Mouse (Mus musculus) hindbrain, embryonic 16.5 days (tissue): ENCODE data around the gene Mpped2. TPM values are rescaled to one million over a fixed set of nuclear protein-coding genes. Genes with fewer than 3 reads are reported as not detected.
A peak's percentile ranks its signal among the peaks of the same experiment; 100 is the strongest.

Experiments used
- ATAC-seq: fragments of 200-750 bp; cut with Nextera tagmentation; 2 replicates; pipeline ENCODE4 v1.8.0; 2017; ENCODE audit warnings: moderate TSS enrichment, moderate library complexity
- H3K27ac ChIP-seq: fragments of 300-500 bp; sonication (generic); 2 replicates; pipeline ENCODE4 v1.5.1; 2014; ENCODE audit warnings: low read depth, mild to moderate bottlenecking, control low read depth, low read length, moderate library complexity
- H3K27me3 ChIP-seq: fragments of 300-500 bp; sonication (generic); replicated peaks from 2 replicates; pipeline ENCODE4 v1.6.1; 2014; ENCODE audit warnings: low read length; ENCODE audit not compliant: control insufficient read depth, insufficient read depth
- H3K36me3 ChIP-seq: fragments of 300-500 bp; sonication (generic); 2 replicates; pipeline ENCODE4 v1.6.1; 2014; ENCODE audit warnings: mild to moderate bottlenecking, low read length, moderate library complexity, mixed read lengths; ENCODE audit not compliant: control insufficient read depth, insufficient read depth
- H3K4me1 ChIP-seq: fragments of 300-500 bp; sonication (generic); 2 replicates; pipeline ENCODE4 v1.6.1; 2014; ENCODE audit warnings: low read depth, low read length; ENCODE audit not compliant: control insufficient read depth, insufficient read depth
- H3K4me2 ChIP-seq: fragments of 300-500 bp; sonication (generic); 2 replicates; pipeline ENCODE4 v1.6.1; 2014; ENCODE audit warnings: mild to moderate bottlenecking, low read length, control low read depth, moderate library complexity
- H3K4me3 ChIP-seq: fragments of 300-500 bp; sonication (generic); 2 replicates; pipeline ENCODE4 v1.5.1; 2014; ENCODE audit warnings: mild to moderate bottlenecking, low read length, control low read depth, moderate library complexity
- H3K9ac ChIP-seq: fragments of 300-500 bp; sonication (generic); 2 replicates; pipeline ENCODE4 v1.6.1; 2014; ENCODE audit warnings: low read depth, mild to moderate bottlenecking, control low read depth, low read length, moderate library complexity
- H3K9me3 ChIP-seq: fragments of 300-500 bp; sonication (generic); 2 replicates; pipeline ENCODE4 v1.6.1; 2014; ENCODE audit warnings: mild to moderate bottlenecking, low read length, moderate library complexity; ENCODE audit not compliant: control insufficient read depth
- WGBS: fragments of 180-500 bp; shearing (Covaris S2); extraction: QIAGEN DNeasy Blood & Tissue Kit; methylation state at CpG from one replicate; pipeline ENCODE4 v1.1.7; 2014; 5-methylcytosine and 5-hydroxymethylcytosine counted together
- polyA plus RNA-seq: library from polyadenylated mRNA; unstranded; fragments of >200 nt; fragmentation: Nextera tagmentation; extraction: Ambion mirVana; gene quantifications from 2 replicates; pipeline ENCODE4 v1.2.1, GENCODE M21; 2015

Mpped2 gene
- polyA plus RNA-seq, 1 experiment from 2014 or later: 112 TPM

GRCm38 (mm10) chr2:106734004-106734403 lies 40.9 kb downstream of the Mpped2 start:
- Histone ChIP-seq H3K36me3 (no peaks in the 10 kb centered on the region), H3K4me3 (no peak overlapping the region), H3K4me1 (no peaks in the 10 kb centered on the region), H3K27me3 (no peaks in the 10 kb centered on the region), H3K4me2 (no peak overlapping the region), H3K9me3 (no peaks in the 10 kb centered on the region), H3K9ac (no peak overlapping the region), H3K27ac (no peak overlapping the region)
- 61% methylated on average over 4 of the region's 4 CpGs for WGBS
- no peak for ATAC-seq

DNA sequence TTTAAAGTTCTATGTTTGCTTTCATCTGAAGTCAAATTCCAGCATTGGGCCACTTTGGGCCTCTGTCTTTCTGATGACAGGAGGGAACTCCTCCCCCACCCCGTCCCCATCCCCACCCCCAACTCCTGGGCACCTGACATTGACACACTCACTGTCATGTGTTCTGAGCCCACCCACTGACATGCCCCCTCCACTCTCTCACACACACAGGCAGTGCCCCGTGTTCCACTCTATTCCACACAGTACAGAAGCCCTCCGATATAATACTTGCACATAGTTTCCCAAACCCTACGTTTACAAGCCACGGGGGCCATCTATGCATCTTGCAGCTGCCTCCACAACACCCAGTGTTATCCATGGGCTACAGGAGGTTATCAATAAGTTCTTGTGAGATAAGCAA lies 42.1 kb downstream of the Mpped2 start:
- WGBS: 78% methylated on average over 5 of the region's 5 CpGs
- no peaks in the 10 kb centered on the region for H3K4me1 ChIP-seq

DNA sequence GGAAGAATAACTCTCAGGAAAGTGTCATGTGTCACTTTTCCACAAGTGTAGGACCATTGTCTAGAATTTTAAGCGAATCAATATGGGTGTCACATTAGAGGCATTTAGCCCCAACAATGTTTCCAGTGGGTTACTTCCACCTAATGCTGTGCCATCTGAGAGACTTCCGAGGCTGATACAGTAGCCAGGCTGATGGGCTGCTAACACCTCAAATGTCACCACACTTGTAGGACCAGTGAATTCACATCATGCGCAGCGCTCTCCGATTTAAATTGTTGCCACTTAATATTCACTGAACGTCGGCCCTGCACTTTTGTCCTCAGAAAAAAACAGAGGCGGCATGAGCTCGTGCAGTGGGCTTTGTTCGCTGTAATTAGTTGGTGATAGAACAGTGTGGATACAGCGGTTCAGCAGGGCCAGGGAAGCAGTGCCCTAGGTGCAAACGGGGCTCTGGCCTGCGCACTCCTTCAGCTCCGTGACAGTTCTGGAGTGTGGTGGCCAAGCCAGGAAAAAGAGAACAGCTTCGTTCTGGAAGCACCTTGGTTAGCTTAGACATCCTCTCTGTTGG lies 42.8 kb downstream of the Mpped2 start:
- H3K27ac ChIP-seq: no peak overlapping the region

More for the DNA sequence above, 42.1 kb downstream of the Mpped2 start:
- Histone ChIP-seq H3K9ac (no peak overlapping the region), H3K27me3 (no peaks in the 10 kb centered on the region), H3K27ac (no peak overlapping the region), H3K4me2 (no peak overlapping the region), H3K36me3 (no peaks in the 10 kb centered on the region), H3K4me3 (no peak overlapping the region), H3K9me3 (no peaks in the 10 kb centered on the region)
- no peak for ATAC-seq

GRCm38 (mm10) chr2:106738951-106739350 lies 45.9 kb downstream of the Mpped2 start:
- Histone ChIP-seq H3K4me1 (no peaks in the 10 kb centered on the region), H3K4me3 (no peak overlapping the region), H3K36me3 (no peaks in the 10 kb centered on the region), H3K27me3 (no peaks in the 10 kb centered on the region), H3K9me3 (no peaks in the 10 kb centered on the region), H3K4me2 (no peak overlapping the region), H3K9ac (no peak overlapping the region), H3K27ac (no peak overlapping the region)
- no peak for ATAC-seq
- WGBS: 88% methylated on average over 5 of the region's 5 CpGs

More for the DNA sequence above, 42.8 kb downstream of the Mpped2 start:
- Histone ChIP-seq H3K4me1 (no peaks in the 10 kb centered on the region), H3K4me2 (peak overlapping the region; percentile 11; the same call in 1 of the 2 replicates), H3K36me3 (no peaks in the 10 kb centered on the region), H3K9me3 (no peaks in the 10 kb centered on the region), H3K27me3 (no peaks in the 10 kb centered on the region), H3K4me3 (no peak overlapping the region), H3K9ac (peak overlapping the region; percentile 5; the same call in 1 of the 2 replicates)
- ATAC-seq: peak; percentile 32
- 38% methylated on average over 15 of the region's 15 CpGs for WGBS

DNA sequence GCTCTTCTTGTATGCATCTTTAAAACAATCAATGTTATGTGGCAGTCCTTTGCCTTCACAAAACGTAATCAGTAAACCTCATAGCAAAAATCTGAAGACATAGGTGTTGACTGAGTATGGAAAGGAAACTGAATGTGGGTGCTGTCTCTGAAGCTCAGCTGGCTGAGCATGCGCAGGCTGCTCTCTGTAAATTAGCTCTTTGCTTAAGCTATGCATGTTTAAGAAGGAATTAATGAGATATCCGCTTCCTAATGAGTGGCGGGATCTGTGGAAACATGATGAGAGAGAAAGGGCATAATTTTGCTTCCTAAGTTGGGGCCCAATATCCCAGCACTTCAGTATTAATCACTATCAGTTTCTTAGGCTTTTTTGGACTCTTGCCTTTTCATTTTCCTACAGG lies 51.0 kb downstream of the Mpped2 start:
- 66% methylated on average over 4 of the region's 4 CpGs for WGBS
- Histone ChIP-seq H3K27ac (no peak overlapping the region), H3K9me3 (no peaks in the 10 kb centered on the region), H3K4me2 (no peak overlapping the region), H3K4me1 (no peaks in the 10 kb centered on the region; the same call in none of the 2 replicates), H3K9ac (no peak overlapping the region), H3K36me3 (no peaks in the 10 kb centered on the region), H3K27me3 (no peaks in the 10 kb centered on the region), H3K4me3 (no peak overlapping the region)
- no peak for ATAC-seq

DNA sequence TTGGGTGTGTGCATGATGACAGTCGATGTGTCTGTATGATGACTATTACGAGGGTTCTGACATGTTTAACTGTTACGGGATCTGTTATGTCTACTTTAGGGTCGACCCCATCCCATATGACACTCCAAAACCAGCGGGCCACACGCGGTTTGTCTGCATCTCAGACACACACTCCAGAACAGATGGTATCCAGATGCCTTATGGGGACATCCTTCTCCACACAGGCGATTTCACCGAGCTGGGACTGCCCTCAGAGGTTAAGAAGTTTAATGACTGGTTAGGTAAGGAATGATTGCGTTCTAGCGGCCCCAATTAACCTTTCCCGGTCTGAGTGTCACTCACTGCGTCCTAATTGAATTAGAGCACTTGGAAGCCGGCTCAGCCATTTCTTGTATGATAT lies 51.5 kb downstream of the Mpped2 start:
- Histone ChIP-seq H3K27me3 (no peaks in the 10 kb centered on the region), H3K27ac (no peak overlapping the region), H3K4me1 (no peaks in the 10 kb centered on the region; the same call in none of the 2 replicates), H3K4me3 (no peak overlapping the region), H3K9me3 (no peaks in the 10 kb centered on the region), H3K4me2 (no peak overlapping the region), H3K36me3 (no peaks in the 10 kb centered on the region), H3K9ac (no peak overlapping the region)
- no peak; the same call in 1 of the 2 replicates for ATAC-seq
- 56% methylated on average over 14 of the region's 14 CpGs for WGBS

DNA sequence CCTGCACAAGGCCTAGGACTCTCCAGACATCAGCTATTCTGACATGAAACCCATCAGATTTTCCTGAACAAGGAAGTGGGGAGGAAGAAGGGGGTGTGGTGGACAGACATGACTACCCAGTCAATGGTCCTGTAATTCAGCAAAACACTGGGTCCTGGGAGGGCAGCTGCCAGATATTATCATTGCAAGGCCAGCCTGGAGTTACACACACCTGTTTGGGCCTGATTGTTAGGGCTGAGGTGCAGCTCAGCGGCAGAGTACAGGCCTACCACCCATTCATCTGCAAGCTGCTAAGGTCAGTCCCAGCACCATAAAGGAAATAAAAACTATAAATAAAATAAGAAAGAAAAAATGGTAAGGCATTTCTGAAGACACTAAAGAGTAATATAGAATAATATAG lies 52.3 kb downstream of the Mpped2 start:
- H3K27me3 ChIP-seq: no peaks in the 10 kb centered on the region
- H3K4me1 ChIP-seq: no peaks in the 10 kb centered on the region; the same call in none of the 2 replicates
- no peak overlapping the region for H3K9ac ChIP-seq
- H3K27ac ChIP-seq: no peak overlapping the region
- no peaks in the 10 kb centered on the region for H3K36me3 ChIP-seq
- H3K9me3 ChIP-seq: no peaks in the 10 kb centered on the region
- ATAC-seq: no peak
- H3K4me3 ChIP-seq: no peak overlapping the region
- 88% methylated on average over 1 of the region's 1 CpGs for WGBS
- no peak overlapping the region for H3K4me2 ChIP-seq

DNA sequence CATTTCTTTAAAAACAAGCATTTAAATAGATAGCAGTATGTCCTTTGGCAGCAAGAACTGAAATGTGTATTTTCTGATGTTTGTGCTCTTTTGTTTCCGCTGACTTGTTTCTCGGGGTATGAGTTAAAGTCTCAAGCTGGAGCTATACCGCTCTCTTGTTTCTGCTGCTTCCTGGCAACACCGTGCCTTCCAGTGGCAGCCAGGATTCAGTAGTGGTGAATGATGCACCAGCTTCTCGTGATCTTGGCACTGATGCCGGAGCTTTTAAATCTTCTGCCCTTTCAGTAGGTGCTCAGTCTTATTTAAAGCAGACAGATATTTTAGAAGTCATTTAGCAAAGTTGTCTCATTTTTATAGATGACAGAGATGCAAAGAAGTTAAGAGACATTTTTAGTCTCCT lies 53.1 kb downstream of the Mpped2 start:
- ATAC-seq: no peak

DNA sequence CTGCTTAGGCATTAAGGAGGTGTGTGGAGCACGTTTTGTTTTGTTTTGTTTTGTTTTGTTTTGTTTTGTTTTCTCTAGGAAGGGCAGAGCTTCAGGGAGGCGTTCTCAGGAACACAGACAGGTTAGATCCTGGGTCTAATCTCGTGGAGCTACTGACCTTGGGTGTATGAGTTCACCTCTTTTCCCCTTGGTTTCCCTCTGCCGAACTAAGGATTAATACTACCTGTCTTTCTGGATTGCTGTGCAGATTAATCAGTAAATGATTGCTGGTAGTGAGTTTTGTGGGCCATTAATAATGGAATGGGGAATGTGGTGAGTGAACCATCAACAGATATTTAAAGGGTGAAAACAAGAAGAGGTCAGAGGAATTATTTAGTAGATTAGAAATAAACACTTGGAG lies 53.8 kb downstream of the Mpped2 start:
- H3K4me2 ChIP-seq: no peak overlapping the region
- no peak for ATAC-seq
- WGBS: 60% methylated on average over 4 of the region's 4 CpGs
- H3K27me3 ChIP-seq: no peaks in the 10 kb centered on the region
- no peaks in the 10 kb centered on the region; the same call in none of the 2 replicates for H3K4me1 ChIP-seq
- H3K9me3 ChIP-seq: no peaks in the 10 kb centered on the region
- no peak overlapping the region for H3K27ac ChIP-seq
- no peak overlapping the region for H3K4me3 ChIP-seq
- no peaks in the 10 kb centered on the region for H3K36me3 ChIP-seq
- H3K9ac ChIP-seq: no peak overlapping the region

More for the DNA sequence above, 53.1 kb downstream of the Mpped2 start:
- Histone ChIP-seq H3K4me2 (no peak overlapping the region), H3K36me3 (no peaks in the 10 kb centered on the region), H3K4me1 (no peaks in the 10 kb centered on the region; the same call in none of the 2 replicates), H3K27ac (no peak overlapping the region), H3K9me3 (no peaks in the 10 kb centered on the region), H3K9ac (no peak overlapping the region), H3K27me3 (no peaks in the 10 kb centered on the region), H3K4me3 (no peak overlapping the region)
- WGBS: 49% methylated on average over 6 of the region's 6 CpGs
